Mouse (Mus musculus): ENCODE results near the gene Gm13871. TPM values are rescaled to one million over a fixed set of nuclear protein-coding genes. Genes with fewer than 3 reads are reported as not detected.
"Not testable (repeated sequence)": the region's sequence is repeated elsewhere in the genome, so short reads cannot be mapped to it uniquely, and the experiment has no call there.

Gm13871 gene
- not detected in 2 replicates for polyA plus RNA-seq (2015; fragmentation: Nextera tagmentation; extraction: Ambion mirVana)

- H3K9ac ChIP-seq; H3K4me2 ChIP-seq; H3K9me3 ChIP-seq; H3K4me1 ChIP-seq; H3K27me3 ChIP-seq; H3K4me3 ChIP-seq; H3K36me3 ChIP-seq; ATAC-seq (ENCODE audit: borderline replicate concordance, extremely low read depth, low FRiP score, low TSS enrichment); H3K27ac ChIP-seq: not testable (repeated sequence)
- WGBS = no CpG with 5 or more reads among the region's 4 CpGs
These were observed at the start of gene Gm13871 for GRCm38 (mm10) chr4:73905853-73906252. Gene Gm13871 (minus strand): TSS chr4:73905953.

DNA sequence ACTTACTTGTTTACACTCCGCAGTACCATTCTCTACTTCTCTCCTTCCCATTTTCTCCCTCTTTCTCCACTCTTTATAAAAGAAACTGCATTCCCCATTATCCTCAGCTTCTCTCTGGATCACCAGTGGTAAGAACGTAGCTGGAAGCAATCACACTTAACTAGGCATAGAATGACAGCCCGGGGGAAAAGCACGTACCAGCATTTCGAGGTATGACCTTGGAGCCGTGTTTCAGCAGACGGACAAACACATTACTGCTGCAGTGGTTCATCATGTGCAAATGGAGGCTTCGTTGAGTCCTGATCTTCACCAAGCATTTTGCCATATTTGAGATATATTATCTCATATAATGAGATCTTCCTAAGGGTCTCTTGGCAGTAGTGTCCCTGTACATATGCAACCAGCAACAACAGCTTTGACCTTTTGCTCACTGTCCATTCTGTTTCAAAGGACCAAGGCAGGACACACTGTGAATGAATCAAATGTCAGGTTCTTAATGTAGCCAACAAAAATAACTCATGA is 44.7 kb upstream of the Gm13871 start, which contains the start of gene 2310002L09Rik:
Gene 2310002L09Rik, minus strand, starts transcription at position 472 of the 522 bp plus-strand sequence.
- H3K9ac ChIP-seq = no peak within 1 kb of the TSS
- WGBS = 79% methylated on average over 8 of the region's 8 CpGs
- ATAC-seq (ENCODE audit: borderline replicate concordance, extremely low read depth, low FRiP score, low TSS enrichment) = no peak
- no peaks in the 10 kb centered on the region for H3K27me3 ChIP-seq
- H3K4me3 ChIP-seq = no peak within 1 kb of the TSS
- no peaks in the 10 kb centered on the region for H3K36me3 ChIP-seq
- no peak within 1 kb of the TSS for H3K4me2 ChIP-seq
- no peaks in the 10 kb centered on the region for H3K9me3 ChIP-seq
- no peaks in the 10 kb centered on the region for H3K4me1 ChIP-seq
- H3K27ac ChIP-seq = no peak within 1 kb of the TSS

GRCm38 (mm10) chr4:73920660-73921059 is 14.9 kb upstream of the Gm13871 start, which contains the start of gene Gm11756:
Gene Gm11756 (minus strand): TSS chr4:73920760.
- not testable (repeated sequence) for H3K4me3 ChIP-seq; H3K4me1 ChIP-seq; H3K36me3 ChIP-seq; ATAC-seq (ENCODE audit: borderline replicate concordance, extremely low read depth, low FRiP score, low TSS enrichment); H3K4me2 ChIP-seq; H3K9ac ChIP-seq; H3K27me3 ChIP-seq; H3K27ac ChIP-seq; H3K9me3 ChIP-seq
- WGBS = 78% methylated on average over 6 of the region's 6 CpGs

GRCm38 (mm10) chr4:73891012-73891411 is 14.7 kb downstream of the Gm13871 start, which contains the start of gene Gm11757:
Gene Gm11757 (minus strand): TSS chr4:73891112.
- not testable (repeated sequence) for H3K4me1 ChIP-seq

DNA sequence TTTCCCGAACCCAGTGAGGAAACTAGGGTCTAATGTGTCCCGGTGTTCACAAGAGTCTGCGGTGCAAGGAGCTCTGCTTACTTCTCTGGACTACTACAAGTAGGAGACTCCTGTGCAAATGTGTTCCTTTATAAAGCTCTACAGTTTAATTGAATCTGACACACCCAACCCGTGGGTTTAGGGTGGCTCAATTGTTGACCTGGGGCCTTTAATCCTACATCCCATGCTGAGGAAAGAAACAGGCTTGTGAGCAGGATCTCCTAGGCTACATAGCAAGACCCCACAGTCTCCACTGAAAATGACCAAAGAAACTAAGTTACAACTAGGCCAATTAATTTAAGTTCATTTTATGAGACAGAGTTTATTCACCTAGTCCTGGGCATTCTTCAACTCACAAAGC is 29.6 kb downstream of the Gm13871 start, which contains the start of gene Gm11758:
Gene Gm11758, minus strand, starts transcription at position 101 of the 400 bp plus-strand sequence.
- ATAC-seq (ENCODE audit: borderline replicate concordance, extremely low read depth, low FRiP score, low TSS enrichment); H3K9ac ChIP-seq; H3K36me3 ChIP-seq; H3K4me2 ChIP-seq; H3K4me3 ChIP-seq; H3K4me1 ChIP-seq; H3K27ac ChIP-seq; H3K27me3 ChIP-seq; H3K9me3 ChIP-seq: not testable (repeated sequence)
- no CpG with 5 or more reads among the region's 4 CpGs for WGBS

More at GRCm38 (mm10) chr4:73891012-73891411, 14.7 kb downstream of the Gm13871 start, which contains the start of gene Gm11757:
- H3K4me2 ChIP-seq; H3K9ac ChIP-seq; H3K4me3 ChIP-seq; H3K27ac ChIP-seq; ATAC-seq (ENCODE audit: borderline replicate concordance, extremely low read depth, low FRiP score, low TSS enrichment); H3K27me3 ChIP-seq; H3K9me3 ChIP-seq; H3K36me3 ChIP-seq: not testable (repeated sequence)
- no CpG with 5 or more reads among the region's 4 CpGs for WGBS

Other genes with a start within 250 kb of the Gm13871 start
- gene Gm11239, start 237.6 kb downstream of the Gm13871 start, polyA plus RNA-seq (2015; fragmentation: Nextera tagmentation; extraction: Ambion mirVana) = not detected in 2 replicates
- not detected in 2 replicates for gene Gm428, start 222.4 kb downstream of the Gm13871 start, polyA plus RNA-seq (2015; fragmentation: Nextera tagmentation; extraction: Ambion mirVana)
- 4.1 and 4.4 TPM in 2 replicates for gene Rasef, start 115.0 kb downstream of the Gm13871 start, polyA plus RNA-seq (2015; fragmentation: Nextera tagmentation; extraction: Ambion mirVana)
- gene Gm11758, start 29.7 kb downstream of the Gm13871 start, polyA plus RNA-seq (2015; fragmentation: Nextera tagmentation; extraction: Ambion mirVana) = not detected in 2 replicates
- not detected in 2 replicates for gene Gm11757, start 14.8 kb downstream of the Gm13871 start, polyA plus RNA-seq (2015; fragmentation: Nextera tagmentation; extraction: Ambion mirVana)
- gene Gm11756, start 14.8 kb upstream of the Gm13871 start, polyA plus RNA-seq (2015; fragmentation: Nextera tagmentation; extraction: Ambion mirVana) = not detected in 2 replicates
- gene 2310002L09Rik, start 44.9 kb upstream of the Gm13871 start, polyA plus RNA-seq (2015; fragmentation: Nextera tagmentation; extraction: Ambion mirVana) = not detected in 2 replicates
- gene Frmd3, start 107.5 kb upstream of the Gm13871 start, polyA plus RNA-seq (2015; fragmentation: Nextera tagmentation; extraction: Ambion mirVana) = 0.77 and 0.83 TPM in 2 replicates